Mouse (Mus musculus) C2C12 (cell line): ENCODE results near the gene Extl2.

Experiments
- CTCF ChIP-seq: IDR thresholded peaks from one replicate; pipeline ENCODE4 v1.5.1; 2011; ENCODE audit not compliant: control insufficient read depth, insufficient read depth, insufficient read length
- MAX ChIP-seq: IDR thresholded peaks from one replicate; pipeline ENCODE4 v1.6.1; 2011; ENCODE audit warnings: mild to moderate bottlenecking, control low read depth
- MYOD1 ChIP-seq: IDR thresholded peaks from one replicate; pipeline ENCODE4 v1.6.1; 2011; ENCODE audit warnings: low read depth; ENCODE audit not compliant: control insufficient read depth, insufficient read length
- MYOG ChIP-seq: IDR thresholded peaks from one replicate; pipeline ENCODE4 v1.6.1; 2011; ENCODE audit not compliant: control insufficient read depth, insufficient read length; ENCODE audit errors: extremely low read depth

- TF ChIP-seq CTCF (no peak), MAX (no peak), MYOG (no peak), MYOD1 (no peak)
Observed at GRCm38 (mm10) chr3:116016116-116016515, 8.9 kb downstream of the Extl2 start.
